Mouse (Mus musculus) kidney, adult 11 months (tissue): ENCODE measurements at regions not wholly inside any gene's neighbourhood (a gene's known extent, or its start where the extent isn't known, plus 50 kb on each side); places are given as distances from the start of the nearest gene placed in this dataset.

Source experiments
- DNase-seq: peaks from one replicate; pipeline ENCODE4 v3.0.0; 2022

DNA sequence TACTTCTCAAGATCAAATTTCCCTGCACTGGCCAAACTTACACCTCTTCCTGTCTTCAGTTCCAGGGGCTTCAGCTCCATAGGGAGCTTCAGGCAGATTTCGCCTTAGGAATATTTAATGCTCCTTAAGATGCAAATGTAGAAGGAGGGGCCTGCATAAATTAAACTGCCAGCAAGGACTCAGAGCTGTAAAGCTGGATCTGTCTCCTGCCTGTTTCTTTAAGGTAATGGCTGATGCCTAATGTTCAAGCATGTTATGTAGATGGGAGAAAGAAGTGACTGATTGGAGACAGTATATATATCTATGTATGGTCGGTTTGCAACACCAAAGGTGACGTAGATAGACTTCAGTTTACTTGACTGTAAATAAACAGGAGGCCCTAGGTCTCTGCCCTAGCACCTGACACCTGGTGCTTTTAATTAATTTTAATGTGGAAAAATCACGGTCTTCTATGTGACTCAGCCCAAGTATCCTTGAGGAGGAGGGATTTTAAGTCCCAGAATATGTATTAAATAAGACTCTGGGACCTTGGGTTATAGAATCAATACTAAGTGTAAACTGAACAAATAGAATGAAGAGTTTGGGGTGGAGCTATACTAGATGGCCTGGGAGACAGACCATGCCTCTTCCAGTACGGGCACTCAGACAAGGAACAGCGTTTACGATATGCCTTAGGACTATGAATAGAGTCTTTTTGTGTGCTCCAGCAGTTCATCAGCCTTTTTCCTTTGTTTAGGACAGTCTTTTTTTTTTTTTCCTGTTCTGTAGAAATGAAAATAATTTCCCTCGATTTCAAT lies 651.7 kb upstream of the Lmcd1 start:
- no peak for DNase-seq

GRCm38 (mm10) chr6:111622481-111623139 lies 650.9 kb upstream of the Lmcd1 start:
- no peak for DNase-seq

GRCm38 (mm10) chr6:111623140-111623497 lies 650.4 kb upstream of the Lmcd1 start:
- no peak for DNase-seq

- DNase-seq, result no peak
These were observed 648.1 kb upstream of the Lmcd1 start for GRCm38 (mm10) chr6:111625501-111625900.

DNA sequence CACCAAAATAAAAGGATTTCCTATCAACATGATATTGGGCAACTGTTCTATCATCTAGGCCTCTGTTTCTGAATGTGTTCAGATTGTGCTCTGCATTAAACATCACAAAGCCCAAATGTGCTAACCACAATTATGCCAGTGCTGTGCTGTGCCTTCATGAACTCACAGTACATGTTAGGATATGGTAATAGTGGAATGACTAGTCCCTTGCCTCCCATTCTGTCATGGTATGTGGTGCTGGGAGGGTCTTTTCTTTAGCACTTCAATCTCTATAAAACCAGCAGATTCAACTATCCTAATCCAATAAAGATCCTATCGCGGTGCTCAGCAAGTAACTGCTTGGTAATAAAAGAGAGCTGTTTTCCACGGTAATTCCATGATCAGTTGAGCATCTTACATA lies 620.8 kb upstream of the Lmcd1 start:
- no peak for DNase-seq

- DNase-seq, result no peak
These were observed 613.6 kb upstream of the Lmcd1 start for GRCm38 (mm10) chr6:111659957-111660356.

DNA sequence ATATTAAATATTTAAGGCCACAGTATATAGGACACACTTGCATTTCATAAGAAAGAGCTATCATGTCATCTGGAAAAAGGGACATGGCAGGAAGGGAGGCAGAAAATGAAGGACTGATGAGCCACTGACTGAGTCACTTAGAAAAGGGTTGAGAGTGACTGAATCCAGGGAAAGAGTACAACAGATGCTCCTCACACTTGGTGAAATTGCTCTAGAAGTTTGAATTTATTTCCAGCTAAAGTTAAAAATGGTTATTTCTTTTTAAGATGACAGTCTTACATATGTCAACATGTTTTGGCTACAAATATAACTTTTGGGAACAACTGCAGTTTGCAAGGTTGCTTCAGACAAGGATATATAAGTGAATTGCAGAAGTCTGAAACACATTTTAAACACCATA lies 609.0 kb upstream of the Lmcd1 start:
- no peak for DNase-seq

DNA sequence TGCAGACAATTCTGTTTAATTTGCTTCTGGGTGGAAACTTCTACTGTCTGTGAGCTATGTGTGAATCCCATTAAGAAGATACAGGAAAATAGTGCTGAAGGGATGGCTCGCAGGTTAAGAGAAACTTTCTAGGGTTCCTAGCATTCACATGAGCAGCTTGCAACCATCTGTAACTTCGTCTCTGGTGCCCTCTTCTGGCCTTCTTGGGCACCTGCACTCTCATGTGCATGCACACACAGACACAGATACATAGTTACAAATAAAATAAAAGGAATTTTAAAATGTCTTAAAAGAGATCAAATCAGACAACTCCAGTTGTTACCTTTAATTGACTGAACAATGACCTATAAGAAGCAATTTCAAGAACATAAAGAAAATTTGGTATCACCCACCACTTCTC lies 588.6 kb upstream of the Lmcd1 start:
- DNase-seq, result no peak

DNA sequence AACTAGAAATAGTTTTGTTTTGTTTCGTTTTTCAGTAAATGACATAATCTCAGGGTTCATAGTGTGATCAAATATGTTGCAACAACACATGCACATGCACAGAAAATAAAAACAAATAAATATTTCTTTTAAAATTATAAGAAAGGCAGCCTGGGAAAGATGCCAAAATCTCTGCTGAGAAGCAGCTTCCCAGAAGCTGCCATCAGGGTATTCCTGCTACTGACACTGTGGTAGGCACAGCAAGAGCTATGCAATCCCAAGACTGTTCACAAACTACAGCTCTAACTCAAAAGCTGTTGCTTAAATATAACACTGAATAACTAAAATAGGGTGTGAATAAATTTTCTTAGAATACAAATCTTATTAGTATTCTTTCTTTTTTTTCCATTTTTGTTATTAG lies 570.7 kb upstream of the Lmcd1 start:
- no peak for DNase-seq

DNA sequence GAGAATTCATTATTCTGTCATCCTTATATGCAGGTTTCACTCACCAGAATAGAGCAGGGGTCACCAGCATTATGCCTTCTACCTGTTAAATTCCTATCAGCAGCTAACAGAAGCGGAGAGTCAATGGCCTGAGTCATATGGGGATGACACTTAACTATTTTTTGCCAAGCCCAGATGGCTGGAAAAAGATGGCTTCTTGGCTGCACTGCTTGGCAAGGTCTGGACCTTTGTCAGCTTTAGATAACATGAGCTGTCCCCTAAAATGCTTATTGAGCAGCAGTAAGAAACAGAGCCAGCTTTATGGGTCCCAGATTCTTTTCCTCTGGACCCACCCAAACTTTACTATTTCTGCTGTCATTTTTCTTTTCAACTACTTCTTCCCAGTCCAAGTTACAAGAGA lies 565.3 kb upstream of the Lmcd1 start:
- DNase-seq, result no peak

GRCm38 (mm10) chr6:111725969-111726368 lies 547.6 kb upstream of the Lmcd1 start:
- DNase-seq, result no peak

DNA sequence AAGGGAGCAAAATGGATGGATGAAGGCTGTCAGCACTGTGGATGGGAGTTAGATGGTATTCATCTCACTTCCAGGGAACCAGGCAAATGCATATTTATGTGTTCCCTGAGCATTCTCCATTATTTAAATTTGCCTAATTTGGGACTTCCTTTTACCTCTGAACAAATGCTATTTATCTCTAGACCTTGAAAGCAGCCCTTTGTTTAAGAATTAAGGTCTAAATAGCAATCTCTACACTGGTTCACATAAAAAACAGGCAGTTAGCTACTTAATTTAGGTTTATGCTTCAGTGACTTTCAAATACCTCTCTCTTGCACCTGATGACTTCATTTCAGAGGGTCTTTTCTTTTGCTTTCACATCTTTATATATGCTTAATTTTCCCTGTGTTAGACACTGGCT lies 543.2 kb upstream of the Lmcd1 start:
- DNase-seq, result no peak

DNA sequence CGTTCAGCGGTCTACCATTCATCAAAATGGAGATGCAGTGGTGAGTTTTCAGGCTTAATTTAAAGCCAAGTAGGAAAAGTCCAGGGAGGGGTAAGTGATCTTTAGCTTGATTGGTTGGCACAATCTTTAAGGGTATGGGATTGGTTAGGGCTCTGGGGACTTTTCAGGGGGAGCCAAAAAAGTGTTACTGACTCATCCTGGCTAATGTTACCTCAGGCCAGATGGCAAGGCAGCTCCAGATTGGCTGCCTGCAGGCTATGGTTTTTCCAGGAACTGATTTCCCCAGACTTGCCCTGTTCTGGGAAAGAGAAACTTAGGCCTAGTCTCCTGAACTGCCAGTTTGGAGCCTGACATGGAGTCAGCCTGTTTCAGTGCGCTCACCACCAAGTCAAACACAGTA lies 539.6 kb upstream of the Lmcd1 start:
- DNase-seq, result no peak

DNA sequence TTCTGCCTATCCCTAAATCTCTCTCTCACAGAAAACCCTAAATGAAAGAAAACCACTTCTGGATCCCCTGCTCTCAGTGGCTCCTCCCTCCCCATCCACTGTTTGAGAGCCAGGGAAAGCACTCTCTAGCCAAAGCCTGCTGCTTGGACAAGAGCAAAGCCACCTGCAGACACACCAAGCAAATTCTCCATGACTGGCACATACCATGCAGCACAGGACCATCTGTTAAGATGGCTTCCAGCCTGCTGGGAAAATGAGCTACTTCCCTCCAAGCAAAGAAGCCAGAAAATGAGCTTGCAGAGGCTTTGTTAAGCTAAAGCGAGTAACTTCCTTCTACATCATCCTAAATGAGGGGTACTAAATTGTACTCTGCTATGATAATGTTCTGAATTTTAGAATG lies 534.6 kb upstream of the Lmcd1 start:
- no peak for DNase-seq

- no peak for DNase-seq
These were observed 491.7 kb upstream of the Lmcd1 start for GRCm38 (mm10) chr6:111781710-111782481.

- no peak for DNase-seq
These were observed 464.9 kb upstream of the Lmcd1 start for GRCm38 (mm10) chr6:111808611-111809010.

DNA sequence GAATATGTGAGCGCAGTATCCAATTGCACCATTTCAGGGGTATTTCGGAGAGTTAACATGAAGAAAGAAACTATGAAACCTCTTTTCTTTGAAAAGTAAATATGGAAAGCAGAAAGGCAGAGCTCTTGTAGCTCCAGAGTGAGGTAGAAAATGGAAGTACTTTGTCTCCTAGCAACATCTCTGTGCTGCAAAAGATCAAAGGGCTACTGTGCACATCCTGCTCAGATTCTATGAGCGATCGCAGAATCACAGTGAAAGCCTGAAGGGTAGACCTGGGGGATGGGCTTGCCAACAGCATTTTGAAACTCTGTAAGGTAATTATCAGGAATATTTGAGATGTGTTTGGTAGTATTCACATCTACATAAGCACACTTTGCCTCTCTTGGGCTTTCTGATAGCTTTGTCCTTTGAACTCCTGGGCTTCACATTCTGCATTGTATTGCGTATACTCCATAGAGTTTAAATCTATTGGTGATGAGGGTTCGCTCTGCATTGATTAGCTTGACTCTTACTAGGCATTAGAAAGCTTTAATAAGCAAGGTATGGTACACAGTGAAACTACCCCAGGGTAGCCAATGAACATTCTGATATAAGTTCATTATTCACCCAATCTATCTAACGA lies 459.5 kb upstream of the Lmcd1 start:
- DNase-seq, result no peak

- no peak for DNase-seq
These were observed 458.4 kb upstream of the Lmcd1 start for GRCm38 (mm10) chr6:111815150-111815549.

- no peak for DNase-seq
These were observed 453.3 kb upstream of the Lmcd1 start for GRCm38 (mm10) chr6:111820265-111820664.

- DNase-seq, result peak; percentile 6
These were observed 429.2 kb upstream of the Lmcd1 start for GRCm38 (mm10) chr6:111844321-111844835.

DNA sequence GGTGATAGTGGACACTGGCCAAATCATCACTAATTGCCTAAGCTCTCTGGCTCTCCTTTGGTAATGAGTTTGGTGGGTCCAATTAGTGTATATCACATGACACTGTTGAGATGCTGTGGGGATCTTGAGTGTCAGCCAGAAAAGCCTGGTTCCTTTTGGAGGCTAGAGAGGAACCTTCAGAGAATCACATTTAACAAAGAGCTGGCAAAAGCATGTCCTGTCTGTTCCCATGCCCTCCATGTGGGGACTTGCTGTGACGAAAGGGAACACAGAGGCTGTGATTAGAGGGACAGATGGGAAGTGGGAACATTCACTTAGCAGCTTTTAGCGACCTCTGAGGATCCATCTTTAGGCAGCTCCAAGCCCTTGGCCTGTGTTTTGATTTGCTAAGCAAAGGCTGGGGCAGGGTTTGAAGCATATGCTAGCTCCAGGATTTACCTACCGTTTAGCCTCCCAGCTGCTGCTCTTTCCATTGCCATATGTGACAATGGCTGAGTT lies 407.4 kb upstream of the Lmcd1 start:
- no peak for DNase-seq

GRCm38 (mm10) chr6:111882557-111882956 lies 391.0 kb upstream of the Lmcd1 start:
- DNase-seq, result no peak

DNA sequence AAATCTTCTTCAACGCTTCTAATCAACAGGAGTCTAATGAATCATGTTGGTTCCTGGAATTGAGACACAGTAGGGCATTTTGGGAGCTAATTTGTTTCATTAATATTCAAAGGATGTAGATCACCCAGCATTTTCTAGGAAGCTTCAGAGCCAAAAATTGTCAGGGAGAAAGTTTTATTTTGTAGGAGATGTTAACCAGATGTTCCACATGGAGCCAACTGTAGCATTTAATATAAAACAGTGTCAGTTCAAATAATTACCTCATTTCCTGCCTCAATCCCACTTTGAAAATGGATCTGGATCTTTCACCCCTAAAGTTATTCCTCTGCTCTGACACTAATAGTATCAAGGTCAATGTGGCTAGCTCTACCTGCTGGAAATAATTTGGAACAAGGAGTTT lies 389.6 kb upstream of the Lmcd1 start:
- DNase-seq, result no peak
